Mouse (Mus musculus) adrenal gland, postnatal 4 days (tissue): ENCODE data around the gene Gcc2. TPM values are rescaled to one million over a fixed set of nuclear protein-coding genes. Genes with fewer than 3 reads are reported as not detected.
"Not testable (repeated sequence)": the region's sequence is repeated elsewhere in the genome, so short reads cannot be mapped to it uniquely, and the experiment has no call there.

Experiments used
- DNase-seq, 2 experiments: peaks; one replicate each; pipeline ENCODE4 v3.0.0; 2021 to 2022; ENCODE audit warnings: low spot score in 2 of 2, mixed read lengths in 2 of 2
- long read RNA-seq, 2 experiments: library from polyadenylated mRNA; stranded (forward); transcript quantifications; one replicate each; pipeline ENCODE4 v2.0.0; 2021
- total RNA-seq, 2 experiments: library from RNA; stranded (reverse); gene quantifications; 2 replicates each; pipeline ENCODE4 v1.2.3; 2021

Gene Gcc2
- 10 to 100 TPM; 51.6 to 56.6 TPM for total RNA-seq
- long read RNA-seq, experiment 1, partial matches to known transcripts, result 0 of 3 reads
- long read RNA-seq, experiment 1, other reads (novel, unspliced or antisense), result 2 of 3 reads
- long read RNA-seq, experiment 2, full-length matches to known transcripts, result 2 of 24 reads
- long read RNA-seq, experiment 2, partial matches to known transcripts, result 16 of 24 reads
- long read RNA-seq, experiment 2, other reads (novel, unspliced or antisense), result 6 of 24 reads

- peak; percentile 72 to 82 for DNase-seq
Observed at GRCm38 (mm10) chr10:58255213-58255892, at the start of gene Gcc2. TSS of gene Gcc2 (plus strand) at chr10:58255497.

- DNase-seq, result no peak
Observed at GRCm38 (mm10) chr10:58205986-58206385, 49.3 kb upstream of the Gcc2 start.

DNA sequence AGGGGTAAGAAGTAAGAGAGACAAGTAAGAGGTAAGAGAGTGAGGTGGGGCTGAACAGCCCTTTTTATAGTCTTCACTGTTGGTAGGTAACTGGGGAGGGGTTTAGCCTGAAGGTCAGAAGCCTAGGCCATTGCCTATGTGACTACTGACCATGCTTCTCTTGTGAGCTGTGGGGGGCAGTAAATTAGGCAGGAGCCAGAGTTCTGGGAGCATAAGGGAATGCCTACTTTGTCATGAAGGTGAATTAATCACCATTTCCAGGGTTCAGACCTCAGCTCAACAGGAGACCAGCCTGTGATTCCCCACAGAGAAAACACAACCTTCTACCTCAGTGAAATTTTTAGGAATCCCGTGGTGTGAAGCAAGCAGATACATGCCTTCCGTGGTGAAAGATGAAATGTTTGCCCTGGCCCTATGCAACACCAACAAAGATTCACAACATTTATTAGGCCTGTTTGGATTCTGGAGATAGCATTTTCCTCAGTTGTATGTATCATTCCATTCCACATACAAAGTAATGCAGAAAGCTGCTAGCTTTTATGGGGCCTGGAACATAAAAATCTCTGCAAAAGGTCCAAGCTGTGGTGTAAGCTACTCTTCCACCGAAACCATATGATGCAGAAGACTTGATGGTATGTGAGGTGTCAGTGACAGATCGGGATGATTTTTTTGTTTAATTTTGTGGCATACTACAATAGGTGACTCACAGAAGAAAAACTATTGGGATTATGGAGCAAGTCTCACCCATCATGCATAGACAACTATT is 48.5 kb upstream of the Gcc2 start:
- DNase-seq, result no peak

DNA sequence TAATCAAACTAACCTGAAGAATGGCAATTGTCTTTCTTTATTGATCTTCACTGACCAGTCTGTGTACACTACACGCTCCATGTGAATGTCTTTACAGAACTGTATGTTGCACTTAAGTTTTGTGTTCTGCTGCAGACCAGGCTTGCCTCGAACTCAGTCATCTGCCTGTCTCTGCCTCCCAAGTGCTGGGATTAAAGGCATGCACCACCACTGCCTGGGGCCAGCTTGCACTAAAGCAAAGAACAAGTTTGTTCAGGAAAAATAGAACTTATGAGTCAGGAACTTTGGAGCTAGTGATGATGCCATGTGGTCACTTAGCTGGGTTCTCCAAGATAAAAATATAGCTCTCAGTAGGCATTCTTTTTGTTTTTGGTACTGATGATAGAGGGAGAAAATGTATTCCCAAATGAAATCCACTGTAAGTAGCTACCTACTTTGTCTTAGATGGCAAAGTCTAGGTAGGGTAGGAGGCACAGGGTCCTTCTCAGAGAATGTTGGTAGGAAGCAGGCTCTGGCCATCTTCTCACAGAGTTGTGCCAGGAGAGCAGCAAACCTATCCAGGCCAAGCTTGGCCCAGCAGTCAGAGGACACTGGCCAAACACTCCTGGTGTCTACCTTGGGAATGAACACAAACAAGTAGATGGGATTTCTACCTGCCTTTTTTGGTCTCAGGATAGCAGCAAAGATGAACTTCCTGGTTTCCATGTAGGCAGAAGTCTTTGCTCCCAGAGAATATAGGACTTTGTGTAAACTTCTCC is 45.4 kb upstream of the Gcc2 start:
- no peak for DNase-seq

DNA sequence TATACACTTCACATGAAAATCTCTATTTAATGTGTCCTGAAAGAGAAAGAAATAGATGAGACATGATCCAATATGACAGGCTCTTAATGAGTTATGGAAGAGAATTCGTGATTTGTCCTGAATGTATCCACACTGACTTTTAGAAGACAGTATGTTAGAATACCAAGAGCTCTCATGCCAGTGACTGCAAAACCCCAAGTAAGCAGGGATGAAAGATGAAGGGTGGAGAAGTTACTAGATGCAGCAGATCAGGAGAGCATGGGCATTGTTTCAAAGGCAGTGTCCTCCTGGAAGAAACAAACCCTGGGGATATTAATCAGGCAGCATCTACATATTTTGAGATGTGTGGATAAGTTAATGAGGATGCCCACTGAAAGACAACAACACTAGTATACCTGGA is 44.8 kb upstream of the Gcc2 start:
- DNase-seq, result no peak

DNA sequence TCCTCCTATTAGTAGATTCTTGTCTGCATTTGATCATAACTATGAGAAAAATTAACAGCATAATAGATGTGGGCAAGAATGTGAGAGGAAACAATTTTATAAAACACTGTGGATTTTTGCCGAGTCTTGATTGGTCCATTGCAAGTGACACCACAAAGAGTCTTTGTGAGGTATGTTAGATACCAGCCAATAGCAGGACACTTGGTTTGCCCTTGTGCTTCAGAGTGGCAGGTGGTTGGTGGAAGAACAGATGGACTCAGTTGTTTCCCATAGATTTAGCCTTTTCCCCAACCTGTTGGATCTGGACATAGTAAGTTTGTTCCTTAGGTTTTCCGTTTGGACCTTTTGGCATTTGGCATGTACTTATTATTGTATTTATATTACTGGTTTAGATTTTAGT is 44.1 kb upstream of the Gcc2 start:
- no peak for DNase-seq

DNA sequence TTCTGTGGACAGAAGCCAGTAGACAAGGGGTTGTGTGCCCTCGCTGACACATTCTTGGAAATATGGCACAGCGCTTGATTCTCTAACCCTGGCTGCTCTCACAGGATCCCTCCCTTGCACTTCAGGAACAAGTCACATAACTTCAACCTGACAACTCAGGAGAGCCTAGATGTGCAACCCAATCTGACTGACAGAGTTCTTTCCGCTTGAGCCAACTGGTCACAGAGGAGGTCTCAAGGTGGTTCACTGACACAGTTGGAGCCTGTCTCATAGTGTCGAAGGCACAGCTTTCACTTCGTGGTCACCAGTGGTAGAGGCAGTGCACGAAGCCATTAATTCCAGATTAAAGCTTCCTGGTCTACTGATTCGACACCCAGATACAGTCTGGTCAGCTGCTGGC is 43.1 kb upstream of the Gcc2 start:
- DNase-seq, result no peak

DNA sequence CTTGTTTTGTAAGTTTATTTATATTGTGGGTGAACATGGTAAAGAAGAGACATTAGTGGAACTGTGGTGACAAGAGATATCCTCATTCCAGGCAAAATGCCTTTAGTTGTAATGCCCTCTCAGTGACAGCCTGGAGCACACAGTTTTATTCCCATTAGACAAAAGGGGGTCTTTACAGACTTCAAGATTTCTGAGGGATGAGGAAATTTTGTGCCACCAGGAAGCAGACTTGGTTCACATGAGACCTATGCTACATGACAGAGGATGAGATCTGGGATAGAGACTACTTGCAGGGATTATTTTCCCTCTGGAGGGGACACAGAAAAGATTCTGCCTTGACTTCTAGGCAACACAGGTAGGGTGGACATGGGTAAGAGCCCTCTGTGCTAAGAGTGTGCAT is 40.8 kb upstream of the Gcc2 start:
- no peak for DNase-seq

DNA sequence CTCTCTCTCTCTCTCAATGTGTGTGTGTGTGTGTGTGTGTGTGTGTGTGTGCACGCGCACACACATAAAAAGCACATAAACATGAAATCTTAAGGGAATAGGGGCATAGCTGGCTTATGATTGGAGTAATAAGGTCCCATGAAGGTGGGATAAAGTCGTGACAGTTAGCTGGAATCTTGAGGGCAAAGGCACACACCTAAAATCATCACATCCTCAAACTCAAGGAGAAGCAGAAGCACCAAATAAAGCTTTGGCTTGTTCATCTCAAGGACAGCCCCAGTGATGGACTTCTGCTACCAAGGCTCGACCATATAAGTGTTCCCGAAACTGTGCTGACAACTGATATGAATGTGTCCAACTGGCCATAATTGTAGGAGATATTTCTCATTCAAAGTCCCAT is 40.4 kb upstream of the Gcc2 start:
- DNase-seq, result no peak

GRCm38 (mm10) chr10:58215353-58215752 is 39.9 kb upstream of the Gcc2 start:
- DNase-seq, result no peak

- DNase-seq, result no peak
Observed at GRCm38 (mm10) chr10:58217366-58217765, 37.9 kb upstream of the Gcc2 start.

- no peak for DNase-seq
Observed at GRCm38 (mm10) chr10:58220726-58221125, 34.6 kb upstream of the Gcc2 start.

DNA sequence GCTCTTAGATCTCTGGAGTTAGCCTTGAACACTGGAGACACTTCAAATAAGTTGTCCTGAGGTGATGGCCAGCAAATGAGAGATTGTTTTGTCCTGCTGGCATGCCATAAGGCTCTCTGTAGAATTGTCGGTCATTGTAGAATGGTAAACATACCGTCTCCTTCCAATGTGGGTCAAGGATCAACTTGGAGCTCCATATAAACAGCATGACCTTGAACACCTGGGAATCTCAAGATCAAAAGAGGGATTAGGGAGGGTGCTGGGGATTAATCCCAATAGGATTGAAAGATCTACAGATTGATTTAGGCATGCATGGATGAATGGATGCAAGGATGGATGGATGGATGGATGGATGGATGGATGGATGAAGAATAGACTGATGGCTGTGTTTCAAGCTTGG is 33.7 kb upstream of the Gcc2 start:
- not testable (repeated sequence) for DNase-seq

DNA sequence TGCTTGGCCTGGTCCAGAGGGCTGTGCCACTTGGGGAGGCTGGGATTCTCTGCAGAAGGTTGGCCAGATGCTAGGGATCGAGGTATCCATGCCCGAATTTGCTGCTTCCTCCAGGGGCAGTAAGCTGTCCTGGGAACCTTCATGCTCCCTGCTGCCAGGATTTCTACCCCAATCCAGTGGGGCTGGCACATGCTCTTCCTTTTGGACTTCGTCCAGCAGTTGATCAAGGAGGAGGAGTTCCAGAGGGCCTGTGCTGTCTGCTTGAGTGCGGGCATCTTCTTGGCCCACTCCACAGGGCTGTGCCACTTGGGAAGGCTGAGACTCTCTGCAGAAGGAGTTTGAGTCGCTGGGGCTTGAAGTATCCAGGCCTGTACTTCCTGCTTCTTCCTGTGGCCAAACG is 32.1 kb upstream of the Gcc2 start:
- DNase-seq, result not testable (repeated sequence)

GRCm38 (mm10) chr10:58223972-58224805 is 31.1 kb upstream of the Gcc2 start:
- DNase-seq, result peak; percentile 89 to 95

DNA sequence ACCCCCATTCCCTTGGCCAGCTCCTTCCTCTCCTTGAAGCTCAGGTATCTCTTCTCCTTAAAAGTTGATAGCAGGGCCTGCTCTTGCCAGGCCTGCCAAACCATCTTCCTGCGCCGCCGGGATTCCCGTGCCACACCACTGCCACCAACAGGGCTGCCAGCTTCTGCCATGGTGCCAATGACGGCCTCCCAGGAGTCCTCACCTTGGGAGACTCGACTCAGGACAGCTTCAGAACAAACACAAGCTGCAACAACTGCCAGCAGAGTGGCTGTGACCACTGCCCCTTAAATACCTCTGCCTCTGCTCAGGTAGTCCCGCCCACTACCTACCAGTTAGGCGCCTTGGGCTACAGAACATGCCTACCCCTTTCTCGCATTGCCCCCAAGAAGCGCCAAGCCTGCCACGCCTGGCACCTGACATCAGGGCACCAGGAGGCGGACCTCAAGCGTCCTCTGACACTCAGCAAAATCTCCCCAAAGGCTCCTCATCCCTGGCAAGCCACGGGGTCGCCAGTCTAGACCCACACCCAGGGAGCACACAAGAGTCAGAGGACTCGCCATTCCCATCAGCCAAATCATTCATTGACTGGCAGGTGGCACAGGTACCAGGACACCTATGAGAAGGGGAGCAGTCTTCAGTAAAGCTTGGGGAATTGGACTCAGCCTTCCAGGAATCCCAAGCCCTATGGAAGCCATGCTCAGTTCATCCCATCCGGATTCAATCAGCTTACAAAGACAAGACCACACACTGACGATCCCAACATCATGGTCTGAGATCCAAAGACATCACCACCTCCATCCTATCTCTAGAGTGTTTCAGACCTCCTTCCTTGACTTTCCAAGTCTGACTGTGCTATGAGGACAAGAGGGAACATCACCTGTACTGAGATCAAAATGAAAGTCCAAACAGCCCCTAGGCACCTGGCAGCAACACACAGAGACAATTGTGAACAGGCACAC is 30.2 kb upstream of the Gcc2 start, which contains the start of gene AW822073:
AW822073 (minus strand) TSS at position 104 of the 959 bp plus-strand sequence.
- peak; percentile 72 to 76 for DNase-seq

- not testable (repeated sequence) for DNase-seq
Observed at GRCm38 (mm10) chr10:58226357-58226756, 28.9 kb upstream of the Gcc2 start.

DNA sequence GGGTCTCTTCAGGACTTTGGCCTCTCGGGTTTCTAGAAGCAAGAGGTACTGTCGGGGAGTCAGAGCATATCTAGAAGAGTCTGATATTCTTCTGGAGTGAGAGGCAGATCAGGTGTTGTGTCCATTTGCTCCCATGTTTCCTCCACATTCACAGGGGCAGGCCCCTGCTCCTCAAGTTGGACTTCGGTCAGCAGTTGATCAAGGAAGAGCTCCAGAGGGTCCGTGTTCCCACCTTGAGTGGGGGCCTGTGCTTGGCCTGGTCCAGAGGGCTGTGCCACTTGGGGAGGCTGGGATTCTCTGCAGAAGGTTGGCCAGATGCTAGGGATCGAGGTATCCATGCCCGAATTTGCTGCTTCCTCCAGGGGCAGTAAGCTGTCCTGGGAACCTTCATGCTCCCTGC is 27.5 kb upstream of the Gcc2 start:
- DNase-seq, result not testable (repeated sequence)

DNA sequence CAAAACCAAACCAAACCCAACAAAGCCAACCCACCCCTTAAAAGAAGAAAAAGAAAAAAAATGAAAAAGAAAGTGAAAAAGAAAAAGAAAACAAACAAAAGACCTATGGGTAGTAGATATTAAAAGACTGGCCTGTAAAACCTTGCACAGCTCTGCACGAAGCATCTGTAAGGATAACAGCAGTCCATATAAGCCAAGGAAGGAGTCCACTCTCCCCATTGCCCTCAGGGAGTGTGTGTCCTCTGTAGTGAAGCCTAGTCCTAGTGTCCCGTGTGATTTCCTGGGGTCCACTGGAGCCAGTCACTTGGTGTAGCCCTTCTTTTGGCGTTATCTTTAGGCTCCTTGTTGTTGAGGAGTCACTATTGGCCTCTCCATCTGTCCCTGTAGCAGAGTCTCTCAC is 25.3 kb upstream of the Gcc2 start:
- not testable (repeated sequence) for DNase-seq
